Mouse (Mus musculus): Measurements from ENCODE around the gene Smad3. TPM values are rescaled to one million over a fixed set of nuclear protein-coding genes. Genes with fewer than 3 reads are reported as not detected.

Smad3 gene
- total and polyA plus RNA-seq, 3 experiments = 0.81 to 1.5 (median 1.2) TPM

- Histone ChIP-seq H3K4me2 (ENCODE audit: insufficient read depth, low read depth, poor library complexity, severe bottlenecking) (no peak overlapping the region), H3K27ac (ENCODE audit: insufficient read depth, low read depth) (no peak overlapping the region), H3K9ac (ENCODE audit: insufficient read depth, low read depth) (no peak overlapping the region), H3K9me3 (replicated peaks; ENCODE audit: low read length) (peaks cover 2% of the 10 kb centered on the region), H3K79me2 (replicated peaks; ENCODE audit: control insufficient read depth, extremely low read depth, insufficient read depth, poor library complexity, severe bottlenecking) (no peaks in the 10 kb centered on the region), H3K4me1 (ENCODE audit: control insufficient read depth in 1 of 2, insufficient read depth in 2 of 2) (peaks cover 5 to 16% of the 10 kb centered on the region in 2 experiments), H3K36me3 (replicated peaks in 1 of 2; ENCODE audit: control insufficient read depth in 1 of 2, insufficient read depth in 1 of 2, low read length in 1 of 2) (no peaks in the 10 kb centered on the region), H3K4me3 (replicated peaks in 1 of 3; ENCODE audit: low read depth in 2 of 3, low read length in 2 of 3, poor library complexity in 1 of 3) (no peak overlapping the region), H3K27me3 (replicated peaks) (peaks cover 2% of the 10 kb centered on the region)
- in situ Hi-C loops (cut with MboI; ENCODE audit: low pct_ligation_motif_present, low pct_unique_long_range_greater_than_20kb, low sequenced_read_pairs) (no loop called here), dilution Hi-C loops (cut with MboI; ENCODE audit: extremely low pct_ligation_motif_present, extremely low pct_unique_long_range_greater_than_20kb, low sequenced_read_pairs) (no loop called here)
- no peak for DNase-seq (ENCODE audit: extremely low read depth)
- TF ChIP-seq MAFK (IDR thresholded peaks at IDR 0.05; ENCODE audit: insufficient replicate concordance, low read length) = no peak
- TF ChIP-seq TBP (conservative IDR thresholded peaks at IDR 0.05; ENCODE audit: low read depth, low read length) = no peak
- no peak for TF ChIP-seq MYC (IDR thresholded peaks at IDR 0.05; ENCODE audit: low read depth, low read length)
- no peak for TF ChIP-seq POLR2A (IDR thresholded peaks at IDR 0.05; ENCODE audit: low read depth, low read length)
- no peak for TF ChIP-seq SIN3A (IDR thresholded peaks at IDR 0.05; ENCODE audit: low read length)
- TF ChIP-seq SMC3 (IDR thresholded peaks at IDR 0.05; ENCODE audit: low read depth, low read length) = no peak
- no peak for TF ChIP-seq ZC3H11A (IDR thresholded peaks at IDR 0.05; ENCODE audit: low read depth, low read length)
- no peak for TF ChIP-seq MAZ (IDR thresholded peaks at IDR 0.05; ENCODE audit: low read depth, low read length)
- TF ChIP-seq CTCF (conservative IDR thresholded peaks at IDR 0.05 in 1 of 2, IDR thresholded peaks at IDR 0.05 in 1 of 2; ENCODE audit: low read depth in 2 of 2, low read length in 2 of 2) = no peak
- TF ChIP-seq JUND (conservative IDR thresholded peaks at IDR 0.05; ENCODE audit: low read depth, low read length) = no peak
- no peak for TF ChIP-seq ZMIZ1 (IDR thresholded peaks at IDR 0.05; ENCODE audit: low read depth, low read length)
These were observed 67.3 kb downstream of the Smad3 start for GRCm38 (mm10) chr9:63690511-63690910.

DNA sequence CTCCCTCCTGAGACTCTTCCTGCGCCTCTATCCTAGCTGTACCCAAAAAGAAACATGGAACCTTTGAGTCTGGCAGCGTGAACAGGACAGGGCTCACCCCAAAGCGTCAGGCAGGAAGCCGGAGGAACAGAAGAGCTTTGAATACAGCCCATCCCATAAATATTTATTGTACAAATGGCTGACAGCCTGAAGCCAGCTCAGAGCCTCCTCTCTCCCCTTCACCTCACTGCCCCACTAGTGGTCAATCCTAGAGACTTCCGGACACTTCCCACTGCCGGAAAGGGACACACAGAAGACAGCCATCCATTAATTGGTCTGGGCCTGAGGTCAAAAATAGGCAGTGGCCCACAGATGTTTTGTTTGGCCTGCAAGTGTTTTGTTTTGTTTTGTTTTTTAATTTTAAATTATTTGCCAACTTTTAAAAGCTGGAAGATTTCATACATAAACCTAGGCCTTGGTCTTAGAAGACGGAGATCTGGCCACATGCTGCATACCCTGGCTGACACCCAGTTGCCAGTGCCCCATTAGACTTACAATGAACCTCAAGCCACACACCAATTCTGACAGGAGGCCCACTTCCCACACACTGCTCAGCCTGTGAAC is 70.3 kb downstream of the Smad3 start:
- in situ Hi-C loops (cut with MboI; ENCODE audit: low pct_ligation_motif_present, low pct_unique_long_range_greater_than_20kb, low sequenced_read_pairs) (no loop called here), dilution Hi-C loops (cut with MboI; ENCODE audit: extremely low pct_ligation_motif_present, extremely low pct_unique_long_range_greater_than_20kb, low sequenced_read_pairs) (no loop called here)
- no peak for TF ChIP-seq IRF4 (IDR thresholded peaks at IDR 0.05; ENCODE audit: low read depth, low read length)
- no peak for TF ChIP-seq PAX5 (IDR thresholded peaks at IDR 0.05; ENCODE audit: low read length)
- no peak for TF ChIP-seq RAD21 (IDR thresholded peaks at IDR 0.05; ENCODE audit: low read depth, low read length)
- TF ChIP-seq ETS1 (conservative IDR thresholded peaks at IDR 0.05; ENCODE audit: low read depth, low read length) = no peak
- no peak for TF ChIP-seq ZMIZ1 (IDR thresholded peaks at IDR 0.05; ENCODE audit: low read depth, low read length)
- TF ChIP-seq MEF2A (IDR thresholded peaks at IDR 0.05; ENCODE audit: borderline replicate concordance, low read depth, low read length) = no peak
- no peak for TF ChIP-seq USF1 (IDR thresholded peaks at IDR 0.05; ENCODE audit: low read depth, low read length)
- Histone ChIP-seq H3K9me3 (replicated peaks; ENCODE audit: low read length) (peaks cover 2% of the 10 kb centered on the region), H3K36me3 (replicated peaks in 1 of 2; ENCODE audit: control insufficient read depth in 1 of 2, insufficient read depth in 1 of 2, low read length in 1 of 2) (no peaks in the 10 kb centered on the region), H3K4me2 (ENCODE audit: insufficient read depth, low read depth, poor library complexity, severe bottlenecking) (no peak overlapping the region), H3K79me2 (replicated peaks; ENCODE audit: control insufficient read depth, extremely low read depth, insufficient read depth, poor library complexity, severe bottlenecking) (no peaks in the 10 kb centered on the region), H3K4me1 (ENCODE audit: control insufficient read depth in 1 of 2, insufficient read depth in 2 of 2) (peaks cover 5 to 16% of the 10 kb centered on the region in 2 experiments), H3K27ac (ENCODE audit: insufficient read depth, low read depth) (no peak overlapping the region), H3K9ac (ENCODE audit: insufficient read depth, low read depth) (no peak overlapping the region), H3K4me3 (replicated peaks in 1 of 3; ENCODE audit: low read depth in 2 of 3, low read length in 2 of 3, poor library complexity in 1 of 3) (no peak overlapping the region), H3K27me3 (replicated peaks) (peaks cover 2% of the 10 kb centered on the region)
- DNase-seq (ENCODE audit: extremely low read depth) = no peak

Data from CH12.LX (cell line).